Mouse (Mus musculus): ENCODE results near the gene Cacna1d.

The Cacna1d gene

GRCm38 (mm10) chr14:30363487-30364167 is 127.6 kb downstream of the Cacna1d start:
- DNase-seq = no peak

- DNase-seq = no peak
Observed at GRCm38 (mm10) chr14:30362370-30362769, 128.9 kb downstream of the Cacna1d start.

GRCm38 (mm10) chr14:30360478-30360877 is 130.8 kb downstream of the Cacna1d start:
- DNase-seq = no peak

GRCm38 (mm10) chr14:30360004-30360403 is 131.3 kb downstream of the Cacna1d start:
- no peak for DNase-seq

- DNase-seq = no peak
Observed at GRCm38 (mm10) chr14:30358028-30358427, 133.2 kb downstream of the Cacna1d start.

- DNase-seq = no peak
Observed at GRCm38 (mm10) chr14:30356456-30356855, 134.8 kb downstream of the Cacna1d start.

GRCm38 (mm10) chr14:30354761-30355160 is 136.5 kb downstream of the Cacna1d start:
- DNase-seq = no peak

- no peak for DNase-seq
Observed at GRCm38 (mm10) chr14:30354127-30354463, 137.2 kb downstream of the Cacna1d start.

GRCm38 (mm10) chr14:30353291-30354126 is 137.7 kb downstream of the Cacna1d start:
- DNase-seq = peak; percentile 64

GRCm38 (mm10) chr14:30352951-30353270 is 138.3 kb downstream of the Cacna1d start:
- DNase-seq = no peak

- peak; percentile 68 for DNase-seq
Observed at GRCm38 (mm10) chr14:30352061-30352950, 138.9 kb downstream of the Cacna1d start.

GRCm38 (mm10) chr14:30350285-30350684 is 141.0 kb downstream of the Cacna1d start:
- no peak for DNase-seq

GRCm38 (mm10) chr14:30344948-30345865 is 146.0 kb downstream of the Cacna1d start:
- no peak for DNase-seq

- no peak for DNase-seq
Observed at GRCm38 (mm10) chr14:30343740-30344139, 147.5 kb downstream of the Cacna1d start.

GRCm38 (mm10) chr14:30341825-30342590 is 149.2 kb downstream of the Cacna1d start:
- DNase-seq = no peak

GRCm38 (mm10) chr14:30340140-30340539 is 151.1 kb downstream of the Cacna1d start:
- no peak for DNase-seq

- DNase-seq = no peak
Observed at GRCm38 (mm10) chr14:30331856-30332255, 159.4 kb downstream of the Cacna1d start.

GRCm38 (mm10) chr14:30330416-30331181 is 160.7 kb downstream of the Cacna1d start:
- DNase-seq = no peak

GRCm38 (mm10) chr14:30329109-30329508 is 162.1 kb downstream of the Cacna1d start:
- no peak for DNase-seq

GRCm38 (mm10) chr14:30327452-30327851 is 163.8 kb downstream of the Cacna1d start:
- no peak for DNase-seq

GRCm38 (mm10) chr14:30327051-30327450 is 164.2 kb downstream of the Cacna1d start:
- DNase-seq = no peak
